Mouse (Mus musculus) liver, postnatal 0 days (tissue): Measurements from ENCODE around the gene Ube2l6. TPM values are rescaled to one million over a fixed set of nuclear protein-coding genes. Genes with fewer than 3 reads are reported as not detected.

ENCODE experiments used
- ATAC-seq: fragments of 200-750 bp; cut with Nextera tagmentation; 2 replicates; pipeline ENCODE4 v1.8.0; 2017; ENCODE audit warnings: mild to moderate bottlenecking, moderate library complexity
- DNase-seq: peaks from one replicate; pipeline ENCODE4 v3.0.0-alpha.2; 2016
- H3K27ac ChIP-seq: fragments of 300-500 bp; sonication (generic); 2 replicates; pipeline ENCODE4 v1.5.1; 2014; ENCODE audit warnings: antibody characterized with exemption, moderate library complexity, mild to moderate bottlenecking, low read depth
- H3K27me3 ChIP-seq: fragments of 300-500 bp; sonication (generic); 2 replicates; pipeline ENCODE4 v1.6.1; 2014; ENCODE audit warnings: low read length, control low read depth, mixed read lengths; ENCODE audit not compliant: insufficient read depth
- H3K36me3 ChIP-seq: fragments of 300-500 bp; sonication (generic); replicated peaks from 2 replicates; pipeline ENCODE4 v1.6.1; 2014; ENCODE audit warnings: mild to moderate bottlenecking, control low read depth, low read length, moderate library complexity, mixed read lengths; ENCODE audit not compliant: insufficient read depth
- H3K4me1 ChIP-seq: fragments of 300-500 bp; sonication (generic); 2 replicates; pipeline ENCODE4 v1.6.1; 2014; ENCODE audit warnings: antibody characterized with exemption, mild to moderate bottlenecking, control low read depth; ENCODE audit not compliant: insufficient read depth
- H3K4me2 ChIP-seq: fragments of 300-500 bp; sonication (generic); 2 replicates; pipeline ENCODE4 v1.6.1; 2014; ENCODE audit warnings: low read depth, mild to moderate bottlenecking, low read length, moderate library complexity, mixed read lengths
- H3K4me3 ChIP-seq: fragments of 300-500 bp; sonication (generic); 2 replicates; pipeline ENCODE4 v1.5.1; 2014; ENCODE audit warnings: low read depth, low read length
- H3K9ac ChIP-seq: fragments of 300-500 bp; sonication (generic); replicated peaks from 2 replicates; pipeline ENCODE4 v1.6.1; 2014; ENCODE audit warnings: mild to moderate bottlenecking, moderate library complexity
- H3K9me3 ChIP-seq: fragments of 300-500 bp; sonication (generic); 2 replicates; pipeline ENCODE4 v1.6.1; 2016; ENCODE audit warnings: mild to moderate bottlenecking, control low read depth, low read length, mixed read lengths
- CTCF ChIP-seq: sonication (generic); IDR thresholded peaks from 2 replicates; pipeline ENCODE4 v1.5.1; 2016; ENCODE audit warnings: antibody characterized with exemption, low read depth
- EP300 ChIP-seq: IDR thresholded peaks from 2 replicates; pipeline ENCODE4 v1.6.1; 2016; ENCODE audit warnings: antibody characterized with exemption, low read depth, mild to moderate bottlenecking
- WGBS: fragments of 180-500 bp; shearing (Covaris S2); extraction: QIAGEN DNeasy Blood & Tissue Kit; methylation state at CpG from one replicate; pipeline ENCODE4 v1.1.7; 2014; ENCODE audit not compliant: insufficient replicate concordance; 5-methylcytosine and 5-hydroxymethylcytosine counted together
- polyA plus RNA-seq: library from polyadenylated mRNA; unstranded; fragments of >200 nt; fragmentation: Nextera tagmentation; extraction: Ambion mirVana; gene quantifications from 2 replicates; pipeline ENCODE4 v1.2.1, GENCODE M21; 2015

Gene Ube2l6
- polyA plus RNA-seq, 1 experiment from 2014 or later = 276 TPM

GRCm38 (mm10) chr2:84837107-84837506 is 38.5 kb downstream of the Ube2l6 start:
- TF ChIP-seq EP300 (no peak), CTCF (no peak)
- Histone ChIP-seq H3K4me3 (no peak overlapping the region), H3K27me3 (no peaks in the 10 kb centered on the region), H3K9ac (no peak overlapping the region), H3K4me2 (no peak overlapping the region), H3K4me1 (peaks cover 30% of the 10 kb centered on the region), H3K9me3 (no peaks in the 10 kb centered on the region), H3K27ac (0 out of 2 replicates have a peak overlapping the region, but pooled peaks have one; percentile 1), H3K36me3 (0 out of 2 replicates have a peak, but pooled peaks cover under 1% of the 10 kb centered on the region)
- ATAC-seq (no peak), DNase-seq (no peak)
- 64% methylated on average over 8 of the region's 8 CpGs for WGBS

- 0 out of 2 replicates have a peak overlapping the region, but pooled peaks have one; percentile 97 for H3K9ac ChIP-seq
- no peak for ATAC-seq
- H3K4me2 ChIP-seq = peak overlapping the region; percentile 89
- WGBS = 28% methylated on average over 9 of the region's 9 CpGs
- no peak overlapping the region for H3K27ac ChIP-seq
- no peaks in the 10 kb centered on the region for H3K27me3 ChIP-seq
- no peak for DNase-seq
- H3K36me3 ChIP-seq = 0 out of 2 replicates have a peak, but pooled peaks cover 2% of the 10 kb centered on the region
- peaks cover 29% of the 10 kb centered on the region for H3K4me1 ChIP-seq
- H3K4me3 ChIP-seq = 0 out of 2 replicates have a peak overlapping the region, but pooled peaks have one; percentile 89
- H3K9me3 ChIP-seq = no peaks in the 10 kb centered on the region
- TF ChIP-seq CTCF = no peak
- no peak for TF ChIP-seq EP300
Observed at GRCm38 (mm10) chr2:84837817-84838592, 39.4 kb downstream of the Ube2l6 start.

- H3K4me2 ChIP-seq = peak within 1 kb of the TSS; percentile 89
- 13% methylated on average over 10 of the region's 10 CpGs for WGBS
- no peaks in the 10 kb centered on the region for H3K9me3 ChIP-seq
- peaks cover 29% of the 10 kb centered on the region for H3K4me1 ChIP-seq
- ATAC-seq (no peak), DNase-seq (no peak)
- H3K4me3 ChIP-seq = peak within 1 kb of the TSS; percentile 89
- H3K9ac ChIP-seq = peak within 1 kb of the TSS; percentile 97
- TF ChIP-seq CTCF (no peak), EP300 (no peak)
- H3K27me3 ChIP-seq = no peaks in the 10 kb centered on the region
- peak within 1 kb of the TSS; percentile 93 for H3K27ac ChIP-seq
- H3K36me3 ChIP-seq = peaks cover 2% of the 10 kb centered on the region; the same call in 1 of the 2 replicates
Observed at GRCm38 (mm10) chr2:84838593-84838949, 39.9 kb downstream of the Ube2l6 start, which contains the start of gene Slc43a1. Slc43a1 (plus strand) TSS chr2:84838850.

GRCm38 (mm10) chr2:84838993-84839980 is 40.7 kb downstream of the Ube2l6 start:
- TF ChIP-seq EP300 (peak; percentile 39; the same call in 1 of the 2 replicates), CTCF (peak; percentile 17; the same call in 1 of the 2 replicates)
- DNase-seq (peak; percentile 80), ATAC-seq (peak; percentile 30)
- 2% methylated on average over 46 of the region's 47 CpGs for WGBS
- peak overlapping the region; percentile 93 for H3K27ac ChIP-seq
- no peaks in the 10 kb centered on the region for H3K27me3 ChIP-seq
- H3K4me3 ChIP-seq = peak overlapping the region; percentile 89
- H3K9ac ChIP-seq = peak overlapping the region; percentile 97
- no peaks in the 10 kb centered on the region for H3K9me3 ChIP-seq
- H3K36me3 ChIP-seq = peaks cover 9% of the 10 kb centered on the region; the same call in 1 of the 2 replicates
- H3K4me1 ChIP-seq = peaks cover 35% of the 10 kb centered on the region
- H3K4me2 ChIP-seq = peak overlapping the region; percentile 89

- WGBS = under 1% methylated on average over 54 of the region's 54 CpGs
- peaks cover 43% of the 10 kb centered on the region for H3K4me1 ChIP-seq
- no peaks in the 10 kb centered on the region for H3K9me3 ChIP-seq
- peak overlapping the region; percentile 89 for H3K4me2 ChIP-seq
- peak overlapping the region; percentile 93 for H3K27ac ChIP-seq
- peak overlapping the region; percentile 89 for H3K4me3 ChIP-seq
- ATAC-seq = peak; percentile 51
- no peaks in the 10 kb centered on the region for H3K27me3 ChIP-seq
- TF ChIP-seq EP300 (0 out of 2 replicates have a peak, but pooled peaks have one; percentile 9), CTCF (no peak)
- H3K36me3 ChIP-seq = peaks cover 18% of the 10 kb centered on the region
- H3K9ac ChIP-seq = peak overlapping the region; percentile 97
- peak; percentile 82 for DNase-seq
Observed at GRCm38 (mm10) chr2:84840016-84840747, 41.6 kb downstream of the Ube2l6 start.
